Mouse (Mus musculus): Measurements from ENCODE around the gene Nup50. TPM values are rescaled to one million over a fixed set of nuclear protein-coding genes. Genes with fewer than 3 reads are reported as not detected.

The Nup50 gene
- polyA plus RNA-seq, 1 experiment = 18.9 TPM

DNA sequence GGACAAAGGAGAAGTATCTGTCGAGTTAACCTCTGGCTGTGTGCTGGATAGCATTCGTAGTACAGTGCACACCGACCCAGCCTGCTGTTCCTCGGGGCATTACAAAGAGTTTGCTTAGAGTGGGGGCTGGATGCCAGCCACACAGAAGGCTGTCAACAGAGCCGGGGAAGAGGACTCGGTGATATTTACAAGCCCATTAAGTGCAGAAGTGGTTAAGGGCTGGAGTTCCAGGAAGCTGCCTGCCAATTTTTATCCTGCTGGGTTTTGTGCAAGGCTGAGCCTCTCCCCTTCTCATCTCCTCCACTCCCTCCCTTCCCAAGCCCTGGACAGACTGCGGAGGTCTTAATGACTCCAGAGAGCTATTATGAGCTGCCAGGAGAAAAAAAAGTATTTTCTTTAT lies 25.1 kb upstream of the Nup50 start:
- Histone ChIP-seq H3K27ac (ENCODE audit: insufficient read depth, low read length) (no peak overlapping the region), H3K27me3 (ENCODE audit: control insufficient read depth, insufficient read depth, low read length) (no peaks in the 10 kb centered on the region), H3K4me1 (ENCODE audit: control insufficient read depth, insufficient read depth, low read length) (peaks cover 4% of the 10 kb centered on the region; the same call in 1 of the 2 replicates), H3K4me3 (replicated peaks; ENCODE audit: insufficient read depth, low read depth, low read length) (no peak overlapping the region)
- peak in 1 of 2 experiments; percentile 8 for DNase-seq
- no peak for TF ChIP-seq CTCF (IDR thresholded peaks at IDR 0.05; ENCODE audit: borderline replicate concordance, insufficient read depth, low read depth, low read length)
- no peak for TF ChIP-seq POLR2A (IDR thresholded peaks at IDR 0.05; ENCODE audit: borderline replicate concordance, insufficient read depth, low read length)
- 6% methylated on average over 7 of the region's 7 CpGs for WGBS

DNA sequence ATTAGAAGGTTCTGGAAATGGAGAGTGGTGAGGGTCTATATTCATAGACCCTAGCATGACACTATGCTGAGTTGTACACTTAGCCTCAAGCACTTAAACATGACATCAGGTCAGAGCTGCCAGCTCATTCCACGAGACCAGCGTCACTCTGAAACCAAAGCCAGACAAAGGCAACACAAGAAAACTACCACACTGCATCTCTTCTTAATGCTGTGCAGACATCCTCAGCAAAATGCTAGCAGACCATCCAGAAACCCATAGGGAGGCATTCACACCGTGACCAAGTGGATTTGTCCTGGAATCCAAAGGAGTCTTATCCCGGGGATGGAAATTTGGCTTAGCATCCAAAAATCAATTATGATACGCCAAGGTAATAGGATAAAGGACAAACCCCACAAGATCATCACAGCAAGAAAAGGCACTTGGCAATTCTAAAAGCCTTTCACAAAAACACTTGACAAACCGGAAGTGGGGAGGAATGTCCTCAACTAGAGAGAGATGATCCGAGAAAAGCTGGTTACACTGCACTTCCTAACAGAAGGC lies 19.3 kb upstream of the Nup50 start:
- H3K4me1 ChIP-seq (ENCODE audit: control insufficient read depth, insufficient read depth, low read length) = no peaks in the 10 kb centered on the region; the same call in 1 of the 2 replicates
- 26% methylated on average over 7 of the region's 7 CpGs for WGBS
- TF ChIP-seq POLR2A (IDR thresholded peaks at IDR 0.05; ENCODE audit: borderline replicate concordance, insufficient read depth, low read length) (no peak), CTCF (IDR thresholded peaks at IDR 0.05; ENCODE audit: borderline replicate concordance, insufficient read depth, low read depth, low read length) (no peak)
- H3K27me3 ChIP-seq (ENCODE audit: control insufficient read depth, insufficient read depth, low read length) = no peaks in the 10 kb centered on the region
- no peak overlapping the region for H3K4me3 ChIP-seq (replicated peaks; ENCODE audit: insufficient read depth, low read depth, low read length)
- H3K27ac ChIP-seq (ENCODE audit: insufficient read depth, low read length) = no peak overlapping the region
- DNase-seq = no peak

DNA sequence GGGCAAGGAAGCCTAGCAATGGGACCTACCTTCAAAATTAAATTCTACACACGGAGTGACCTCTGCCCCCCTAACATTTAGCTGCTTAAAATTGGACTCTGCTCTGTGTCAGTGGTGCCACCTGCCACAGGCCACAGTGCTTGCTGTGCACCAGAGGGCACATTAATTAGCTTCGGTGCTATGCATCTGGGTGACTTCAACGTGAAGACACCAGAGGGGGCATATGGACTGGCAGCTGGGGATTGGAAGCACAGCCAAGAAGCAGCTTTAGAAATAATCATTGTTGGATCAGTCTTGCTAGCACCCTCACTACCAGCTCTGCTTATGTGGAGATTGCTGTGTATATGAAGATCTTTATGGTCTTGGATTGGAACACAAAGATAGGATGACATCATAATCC lies 10.0 kb upstream of the Nup50 start:
- Histone ChIP-seq H3K27ac (ENCODE audit: insufficient read depth, low read length) (no peak overlapping the region), H3K4me1 (ENCODE audit: control insufficient read depth, insufficient read depth, low read length) (no peaks in the 10 kb centered on the region), H3K4me3 (replicated peaks; ENCODE audit: insufficient read depth, low read depth, low read length) (no peak overlapping the region), H3K27me3 (ENCODE audit: control insufficient read depth, insufficient read depth, low read length) (no peaks in the 10 kb centered on the region)
- WGBS = 23% methylated on average over 3 of the region's 3 CpGs
- no peak for DNase-seq
- TF ChIP-seq CTCF (IDR thresholded peaks at IDR 0.05; ENCODE audit: borderline replicate concordance, insufficient read depth, low read depth, low read length) (no peak), POLR2A (IDR thresholded peaks at IDR 0.05; ENCODE audit: borderline replicate concordance, insufficient read depth, low read length) (no peak)

DNA sequence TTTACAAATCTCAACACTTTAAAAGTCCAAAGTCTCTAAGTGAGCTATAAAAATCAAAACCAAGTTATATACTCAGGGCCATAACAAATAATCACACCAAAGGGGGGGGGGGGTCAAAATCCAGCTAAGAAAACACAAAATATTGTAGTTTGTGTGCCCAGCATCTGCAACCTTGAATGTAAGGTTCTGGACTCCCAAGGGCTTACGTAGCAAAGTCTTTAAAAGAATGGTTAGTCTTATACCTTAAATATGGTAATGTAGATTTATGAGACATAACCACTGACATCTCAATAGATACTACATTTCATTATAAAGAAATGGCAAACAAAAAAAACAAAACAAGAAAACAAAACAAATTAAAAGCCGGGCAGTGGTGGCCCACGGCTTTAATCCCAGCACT lies 3.3 kb upstream of the Nup50 start, which contains the start of gene Gm29666:
Gene Gm29666 (minus strand): TSS at position 101 of the 400 bp plus-strand sequence.
- no peak for TF ChIP-seq CTCF (IDR thresholded peaks at IDR 0.05; ENCODE audit: borderline replicate concordance, insufficient read depth, low read depth, low read length)
- no peak for TF ChIP-seq POLR2A (IDR thresholded peaks at IDR 0.05; ENCODE audit: borderline replicate concordance, insufficient read depth, low read length)
- no peak for DNase-seq
- Histone ChIP-seq H3K4me1 (ENCODE audit: control insufficient read depth, insufficient read depth, low read length) (no peaks in the 10 kb centered on the region; the same call in 1 of the 2 replicates), H3K27me3 (ENCODE audit: control insufficient read depth, insufficient read depth, low read length) (no peaks in the 10 kb centered on the region), H3K4me3 (replicated peaks; ENCODE audit: insufficient read depth, low read depth, low read length) (no peak within 1 kb of the TSS), H3K27ac (ENCODE audit: insufficient read depth, low read length) (no peak within 1 kb of the TSS)
- WGBS = 95% methylated on average over 3 of the region's 3 CpGs

DNA sequence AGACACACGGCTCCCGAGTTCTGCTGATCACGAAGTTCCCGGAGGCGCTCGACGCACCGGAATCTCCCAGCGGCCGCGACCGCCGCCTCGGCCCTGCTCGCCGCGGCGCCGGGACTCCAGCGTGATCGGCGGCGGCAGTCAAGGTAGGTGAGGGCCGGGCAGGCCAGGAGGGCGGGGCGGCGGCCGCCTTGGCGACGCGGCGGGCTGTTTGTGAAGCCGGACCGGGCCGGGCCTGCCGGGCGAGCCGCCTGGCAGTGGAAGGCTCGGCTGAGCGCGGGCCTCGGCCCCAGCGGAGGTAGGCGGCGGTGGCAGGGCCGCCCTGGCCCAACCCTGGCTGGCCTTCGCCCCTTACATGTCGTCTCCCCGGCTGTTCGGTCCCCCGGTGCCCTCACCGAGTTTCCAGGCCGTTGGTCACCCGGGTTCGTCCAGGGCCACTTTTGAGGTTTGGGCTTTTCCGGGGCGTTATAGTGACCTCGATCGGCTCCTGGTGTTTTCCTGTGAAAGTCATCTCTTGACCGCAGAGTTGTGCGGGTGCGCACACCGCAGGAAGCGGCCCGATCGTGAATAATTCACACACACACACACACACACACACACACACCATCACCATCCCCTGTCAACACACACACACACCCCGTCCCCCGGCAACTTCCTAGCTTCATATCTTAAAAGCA lies 434 bp downstream of the Nup50 start:
- WGBS = under 1% methylated on average over 66 of the region's 68 CpGs
- no peak for DNase-seq
- H3K27ac ChIP-seq (ENCODE audit: insufficient read depth, low read length) = peak overlapping the region; percentile 58
- H3K27me3 ChIP-seq (ENCODE audit: control insufficient read depth, insufficient read depth, low read length) = no peaks in the 10 kb centered on the region
- H3K4me3 ChIP-seq (replicated peaks; ENCODE audit: insufficient read depth, low read depth, low read length) = peak overlapping the region; percentile 72
- no peaks in the 10 kb centered on the region; the same call in 1 of the 2 replicates for H3K4me1 ChIP-seq (ENCODE audit: control insufficient read depth, insufficient read depth, low read length)
- no peak for TF ChIP-seq CTCF (IDR thresholded peaks at IDR 0.05; ENCODE audit: borderline replicate concordance, insufficient read depth, low read depth, low read length)
- no peak for TF ChIP-seq POLR2A (IDR thresholded peaks at IDR 0.05; ENCODE audit: borderline replicate concordance, insufficient read depth, low read length)

DNA sequence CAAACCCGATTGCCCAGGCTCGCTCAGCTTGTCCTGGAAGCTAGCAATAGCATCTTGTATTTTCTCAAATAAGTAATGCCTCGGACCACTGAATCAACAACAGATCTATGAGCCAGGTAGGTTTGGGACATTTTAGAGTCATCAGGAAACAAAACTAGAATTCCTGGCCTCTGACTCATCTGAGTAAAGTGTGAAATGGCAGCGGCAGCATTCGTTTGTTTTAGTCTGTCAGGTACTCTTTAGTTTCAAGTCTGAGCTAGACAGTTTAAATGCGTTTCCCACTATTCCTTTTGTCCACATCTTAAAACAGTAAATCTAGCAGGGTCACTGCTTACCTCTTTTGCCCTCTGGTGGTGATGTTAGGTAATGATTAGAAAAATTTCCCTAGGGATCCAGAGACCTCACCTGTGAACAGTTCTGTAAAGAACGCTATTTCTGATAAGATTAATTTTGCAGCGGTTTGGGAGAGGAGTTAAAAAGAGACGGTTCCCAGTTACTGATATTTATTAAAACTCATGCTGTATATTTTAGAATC lies 1.6 kb downstream of the Nup50 start:
- DNase-seq = peak in 1 of 2 experiments; percentile 65
- Histone ChIP-seq H3K4me3 (replicated peaks; ENCODE audit: insufficient read depth, low read depth, low read length) (peak overlapping the region; percentile 48), H3K27me3 (ENCODE audit: control insufficient read depth, insufficient read depth, low read length) (no peaks in the 10 kb centered on the region), H3K27ac (ENCODE audit: insufficient read depth, low read length) (no peak overlapping the region), H3K4me1 (ENCODE audit: control insufficient read depth, insufficient read depth, low read length) (no peaks in the 10 kb centered on the region; the same call in 1 of the 2 replicates)
- peak; percentile 25; the same call in 1 of the 2 replicates for TF ChIP-seq CTCF (IDR thresholded peaks at IDR 0.05; ENCODE audit: borderline replicate concordance, insufficient read depth, low read depth, low read length)
- no peak for TF ChIP-seq POLR2A (IDR thresholded peaks at IDR 0.05; ENCODE audit: borderline replicate concordance, insufficient read depth, low read length)
- 8% methylated on average over 9 of the region's 9 CpGs for WGBS

DNA sequence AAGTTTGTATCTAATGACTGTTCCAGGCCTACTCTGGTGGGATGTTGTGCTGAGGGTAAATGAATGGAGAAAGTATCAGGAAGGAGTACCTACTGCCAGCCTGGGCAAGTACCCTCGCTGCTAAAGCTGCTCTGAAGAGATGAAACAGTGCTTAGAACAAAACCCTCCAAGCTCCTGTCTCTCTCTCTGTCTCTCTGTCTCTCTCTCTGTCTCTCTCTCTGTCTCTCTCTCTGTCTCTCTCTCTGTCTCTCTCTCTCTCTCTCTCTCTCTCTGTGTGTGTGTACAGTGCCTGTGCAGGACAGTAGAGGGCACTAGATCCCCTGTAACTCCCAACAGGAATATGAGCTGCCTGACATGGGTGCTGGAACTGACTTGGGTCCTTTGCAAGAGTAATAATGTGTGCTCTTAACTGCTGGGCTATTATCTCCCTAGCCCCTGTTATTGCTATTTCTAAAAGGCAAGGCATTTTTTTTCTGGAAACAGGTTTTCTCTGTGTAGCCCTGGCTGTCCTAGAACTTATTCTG lies 2.3 kb downstream of the Nup50 start:
- no peak for DNase-seq
- H3K27ac ChIP-seq (ENCODE audit: insufficient read depth, low read length) = no peak overlapping the region
- no peak for TF ChIP-seq POLR2A (IDR thresholded peaks at IDR 0.05; ENCODE audit: borderline replicate concordance, insufficient read depth, low read length)
- TF ChIP-seq CTCF (IDR thresholded peaks at IDR 0.05; ENCODE audit: borderline replicate concordance, insufficient read depth, low read depth, low read length) = peak; percentile 35; the same call in 1 of the 2 replicates
- no peaks in the 10 kb centered on the region for H3K27me3 ChIP-seq (ENCODE audit: control insufficient read depth, insufficient read depth, low read length)
- 37% methylated on average over 1 of the region's 1 CpGs for WGBS
- H3K4me1 ChIP-seq (ENCODE audit: control insufficient read depth, insufficient read depth, low read length) = no peaks in the 10 kb centered on the region; the same call in 1 of the 2 replicates
- H3K4me3 ChIP-seq (replicated peaks; ENCODE audit: insufficient read depth, low read depth, low read length) = no peak overlapping the region
